Mouse (Mus musculus): ENCODE measurements around the gene Slc25a51. TPM values are rescaled to one million over a fixed set of nuclear protein-coding genes. Genes with fewer than 3 reads are reported as not detected.

Slc25a51 gene
- total and polyA plus RNA-seq, 2 experiments from 2014 or later, result 70.1 to 190 TPM

- H3K4me1 ChIP-seq (ENCODE audit: control insufficient read depth, insufficient read depth), result peaks cover 32% of the 10 kb centered on the region
- TF ChIP-seq CTCF (IDR thresholded peaks at IDR 0.05; ENCODE audit: low read depth) (no peak), EP300 (IDR thresholded peaks at IDR 0.05; ENCODE audit: low read depth) (no peak)
- no peak for ATAC-seq (ENCODE audit: insufficient read depth, low read depth)
- peaks cover 18% of the 10 kb centered on the region; the same call in 1 of the 2 replicates for H3K36me3 ChIP-seq (replicated peaks; ENCODE audit: control insufficient read depth, insufficient read depth, low read length)
- no peaks in the 10 kb centered on the region for H3K9me3 ChIP-seq (replicated peaks; ENCODE audit: control insufficient read depth, low read length)
- no peak for DNase-seq (ENCODE audit: low spot score)
- no peak overlapping the region for H3K9ac ChIP-seq (replicated peaks; ENCODE audit: low read depth, low read length)
- H3K4me2 ChIP-seq (ENCODE audit: low read depth, low read length), result no peak overlapping the region
- peak overlapping the region; percentile 50; the same call in 1 of the 2 replicates for H3K27ac ChIP-seq (ENCODE audit: low read depth)
- 81% methylated on average over 4 of the region's 4 CpGs for WGBS
- no peaks in the 10 kb centered on the region for H3K27me3 ChIP-seq (ENCODE audit: control insufficient read depth, insufficient read depth, low read length)
- no peak overlapping the region for H3K4me3 ChIP-seq (ENCODE audit: low read depth, low read length)
Observed at GRCm38 (mm10) chr4:45434681-45435080, 26.1 kb upstream of the Slc25a51 start.

GRCm38 (mm10) chr4:45434071-45434470 is 25.5 kb upstream of the Slc25a51 start:
- DNase-seq (ENCODE audit: low spot score) (no peak), ATAC-seq (ENCODE audit: insufficient read depth, low read depth) (no peak)
- Histone ChIP-seq H3K27ac (ENCODE audit: low read depth) (no peak overlapping the region), H3K4me3 (ENCODE audit: low read depth, low read length) (no peak overlapping the region), H3K36me3 (replicated peaks; ENCODE audit: control insufficient read depth, insufficient read depth, low read length) (peaks cover 18% of the 10 kb centered on the region; the same call in 1 of the 2 replicates), H3K4me2 (ENCODE audit: low read depth, low read length) (no peak overlapping the region), H3K4me1 (ENCODE audit: control insufficient read depth, insufficient read depth) (peaks cover 32% of the 10 kb centered on the region), H3K27me3 (ENCODE audit: control insufficient read depth, insufficient read depth, low read length) (no peaks in the 10 kb centered on the region), H3K9me3 (replicated peaks; ENCODE audit: control insufficient read depth, low read length) (no peaks in the 10 kb centered on the region), H3K9ac (replicated peaks; ENCODE audit: low read depth, low read length) (no peak overlapping the region)
- no peak for TF ChIP-seq EP300 (IDR thresholded peaks at IDR 0.05; ENCODE audit: low read depth)
- no peak for TF ChIP-seq CTCF (IDR thresholded peaks at IDR 0.05; ENCODE audit: low read depth)
- 76% methylated on average over 12 of the region's 12 CpGs for WGBS

GRCm38 (mm10) chr4:45431806-45432205 is 23.2 kb upstream of the Slc25a51 start:
- Histone ChIP-seq H3K4me3 (ENCODE audit: low read depth, low read length) (no peak overlapping the region), H3K4me2 (ENCODE audit: low read depth, low read length) (no peak overlapping the region), H3K4me1 (ENCODE audit: control insufficient read depth, insufficient read depth) (peaks cover 31% of the 10 kb centered on the region), H3K27me3 (ENCODE audit: control insufficient read depth, insufficient read depth, low read length) (no peaks in the 10 kb centered on the region), H3K9ac (replicated peaks; ENCODE audit: low read depth, low read length) (no peak overlapping the region), H3K27ac (ENCODE audit: low read depth) (no peak overlapping the region), H3K36me3 (replicated peaks; ENCODE audit: control insufficient read depth, insufficient read depth, low read length) (peaks cover 18% of the 10 kb centered on the region; the same call in 1 of the 2 replicates), H3K9me3 (replicated peaks; ENCODE audit: control insufficient read depth, low read length) (no peaks in the 10 kb centered on the region)
- ATAC-seq (ENCODE audit: insufficient read depth, low read depth), result no peak
- TF ChIP-seq EP300 (IDR thresholded peaks at IDR 0.05; ENCODE audit: low read depth), result no peak
- no peak for TF ChIP-seq CTCF (IDR thresholded peaks at IDR 0.05; ENCODE audit: low read depth)
- no peak for DNase-seq (ENCODE audit: low spot score)
- 90% methylated on average over 3 of the region's 3 CpGs for WGBS

GRCm38 (mm10) chr4:45431316-45431715 is 22.8 kb upstream of the Slc25a51 start:
- TF ChIP-seq CTCF (IDR thresholded peaks at IDR 0.05; ENCODE audit: low read depth) (no peak), EP300 (IDR thresholded peaks at IDR 0.05; ENCODE audit: low read depth) (no peak)
- no peak for ATAC-seq (ENCODE audit: insufficient read depth, low read depth)
- Histone ChIP-seq H3K4me1 (ENCODE audit: control insufficient read depth, insufficient read depth) (peaks cover 26% of the 10 kb centered on the region), H3K27me3 (ENCODE audit: control insufficient read depth, insufficient read depth, low read length) (no peaks in the 10 kb centered on the region), H3K4me3 (ENCODE audit: low read depth, low read length) (no peak overlapping the region), H3K4me2 (ENCODE audit: low read depth, low read length) (no peak overlapping the region), H3K36me3 (replicated peaks; ENCODE audit: control insufficient read depth, insufficient read depth, low read length) (peaks cover 18% of the 10 kb centered on the region; the same call in 1 of the 2 replicates), H3K9ac (replicated peaks; ENCODE audit: low read depth, low read length) (no peak overlapping the region), H3K9me3 (replicated peaks; ENCODE audit: control insufficient read depth, low read length) (no peaks in the 10 kb centered on the region), H3K27ac (ENCODE audit: low read depth) (no peak overlapping the region)
- DNase-seq (ENCODE audit: low spot score), result no peak
- 86% methylated on average over 3 of the region's 3 CpGs for WGBS

- DNase-seq (ENCODE audit: low spot score) (no peak), ATAC-seq (ENCODE audit: insufficient read depth, low read depth) (no peak)
- H3K36me3 ChIP-seq (replicated peaks; ENCODE audit: control insufficient read depth, insufficient read depth, low read length), result peaks cover 18% of the 10 kb centered on the region; the same call in 1 of the 2 replicates
- no peak overlapping the region for H3K4me2 ChIP-seq (ENCODE audit: low read depth, low read length)
- 78% methylated on average over 7 of the region's 7 CpGs for WGBS
- H3K9me3 ChIP-seq (replicated peaks; ENCODE audit: control insufficient read depth, low read length), result no peaks in the 10 kb centered on the region
- H3K9ac ChIP-seq (replicated peaks; ENCODE audit: low read depth, low read length), result no peak overlapping the region
- TF ChIP-seq CTCF (IDR thresholded peaks at IDR 0.05; ENCODE audit: low read depth) (no peak), EP300 (IDR thresholded peaks at IDR 0.05; ENCODE audit: low read depth) (no peak)
- peaks cover 8% of the 10 kb centered on the region; the same call in 1 of the 2 replicates for H3K4me1 ChIP-seq (ENCODE audit: control insufficient read depth, insufficient read depth)
- H3K4me3 ChIP-seq (ENCODE audit: low read depth, low read length), result no peak overlapping the region
- H3K27me3 ChIP-seq (ENCODE audit: control insufficient read depth, insufficient read depth, low read length), result no peaks in the 10 kb centered on the region
- H3K27ac ChIP-seq (ENCODE audit: low read depth), result no peak overlapping the region
Observed at GRCm38 (mm10) chr4:45429451-45429850, 20.9 kb upstream of the Slc25a51 start.
